Mouse (Mus musculus) stomach, embryonic 14.5 days (tissue): ENCODE data around the gene Btbd2. TPM values are rescaled to one million over a fixed set of nuclear protein-coding genes. Genes with fewer than 3 reads are reported as not detected.

Experiments
- ATAC-seq: fragments of 200-750 bp; cut with Nextera tagmentation; 2 replicates; pipeline ENCODE4 v1.8.0; 2017; ENCODE audit warnings: low read depth, moderate TSS enrichment; ENCODE audit not compliant: insufficient number of reproducible peaks, insufficient read depth, low FRiP score
- H3K27ac ChIP-seq: fragments of 300-500 bp; sonication (generic); 2 replicates; pipeline ENCODE4 v1.5.1; 2014; ENCODE audit warnings: mild to moderate bottlenecking, low read length, moderate library complexity, mixed read lengths
- H3K27me3 ChIP-seq: fragments of 300-500 bp; sonication (generic); 2 replicates; pipeline ENCODE4 v1.6.1; 2014; ENCODE audit warnings: low read length, control low read depth, mixed read lengths; ENCODE audit not compliant: control insufficient read depth, insufficient read depth
- H3K36me3 ChIP-seq: fragments of 300-500 bp; sonication (generic); 2 replicates; pipeline ENCODE4 v1.6.1; 2014; ENCODE audit warnings: mild to moderate bottlenecking, control low read depth, low read length, moderate library complexity, mixed read lengths; ENCODE audit not compliant: control insufficient read depth, insufficient read depth
- H3K4me1 ChIP-seq: fragments of 300-500 bp; sonication (generic); 2 replicates; pipeline ENCODE4 v1.6.1; 2014; ENCODE audit warnings: low read length, control low read depth, mixed read lengths; ENCODE audit not compliant: control insufficient read depth, insufficient read depth
- H3K4me2 ChIP-seq: fragments of 300-500 bp; sonication (generic); replicated peaks from 2 replicates; pipeline ENCODE4 v1.6.1; 2014; ENCODE audit warnings: low read depth, low read length, control low read depth
- H3K4me3 ChIP-seq: fragments of 300-500 bp; sonication (generic); 2 replicates; pipeline ENCODE4 v1.5.1; 2014; ENCODE audit warnings: low read depth, low read length, control low read depth
- H3K9ac ChIP-seq: fragments of 300-500 bp; sonication (generic); replicated peaks from 2 replicates; pipeline ENCODE4 v1.6.1; 2014; ENCODE audit warnings: low read depth, mild to moderate bottlenecking, control low read depth, low read length, moderate library complexity, mixed read lengths
- H3K9me3 ChIP-seq: fragments of 300-500 bp; sonication (generic); 2 replicates; pipeline ENCODE4 v1.6.1; 2016; ENCODE audit warnings: low read depth, low read length, control low read depth; ENCODE audit not compliant: control insufficient read depth
- WGBS: fragments of 180-500 bp; shearing (Covaris S2); extraction: QIAGEN DNeasy Blood & Tissue Kit; methylation state at CpG from one replicate; pipeline ENCODE4 v1.1.7; 2014; 5-methylcytosine and 5-hydroxymethylcytosine counted together
- polyA plus RNA-seq: library from polyadenylated mRNA; unstranded; fragments of >200 nt; fragmentation: Nextera tagmentation; extraction: Ambion mirVana; gene quantifications from 2 replicates; pipeline ENCODE4 v1.2.1, GENCODE M21; 2014

The Btbd2 gene
- polyA plus RNA-seq, 1 experiment from 2014 or later: 46.3 TPM

- Histone ChIP-seq H3K27ac (peak overlapping the region; percentile 88), H3K4me3 (peak overlapping the region; percentile 86), H3K27me3 (no peaks in the 10 kb centered on the region), H3K9ac (peak overlapping the region; percentile 90), H3K4me2 (peak overlapping the region; percentile 86), H3K4me1 (peaks cover 24% of the 10 kb centered on the region), H3K9me3 (no peaks in the 10 kb centered on the region), H3K36me3 (no peaks in the 10 kb centered on the region; the same call in 1 of the 2 replicates)
- no peak for ATAC-seq
- WGBS: 10% methylated on average over 15 of the region's 15 CpGs
Measured at GRCm38 (mm10) chr10:80623457-80624191, 33.2 kb downstream of the Btbd2 start.

- H3K27me3 ChIP-seq: no peaks in the 10 kb centered on the region
- ATAC-seq: 0 out of 2 replicates have a peak, but pooled peaks have one; percentile 2
- peak within 1 kb of the TSS; percentile 86 for H3K4me3 ChIP-seq
- peaks cover 20% of the 10 kb centered on the region for H3K4me1 ChIP-seq
- peak within 1 kb of the TSS; percentile 95 for H3K27ac ChIP-seq
- H3K4me2 ChIP-seq: peak within 1 kb of the TSS; percentile 86
- H3K36me3 ChIP-seq: no peaks in the 10 kb centered on the region; the same call in 1 of the 2 replicates
- under 1% methylated on average over 74 of the region's 85 CpGs for WGBS
- H3K9ac ChIP-seq: peak within 1 kb of the TSS; percentile 90
- H3K9me3 ChIP-seq: no peaks in the 10 kb centered on the region
Measured at GRCm38 (mm10) chr10:80622661-80623456, 34.0 kb downstream of the Btbd2 start, which contains the start of gene Csnk1g2. TSS of gene Csnk1g2 (plus strand) at chr10:80622838.

- under 1% methylated on average over 64 of the region's 64 CpGs for WGBS
- ATAC-seq: peak; percentile 96
- Histone ChIP-seq H3K9me3 (no peaks in the 10 kb centered on the region), H3K4me1 (peaks cover 13% of the 10 kb centered on the region), H3K27ac (peak overlapping the region; percentile 95), H3K36me3 (no peaks in the 10 kb centered on the region; the same call in 1 of the 2 replicates), H3K9ac (peak overlapping the region; percentile 33), H3K4me2 (peak overlapping the region; percentile 86), H3K4me3 (peak overlapping the region; percentile 86), H3K27me3 (no peaks in the 10 kb centered on the region)
Measured at GRCm38 (mm10) chr10:80621940-80622660, 34.8 kb downstream of the Btbd2 start.

GRCm38 (mm10) chr10:80621690-80621939 is 35.3 kb downstream of the Btbd2 start:
- Histone ChIP-seq H3K9ac (peak overlapping the region; percentile 33), H3K9me3 (no peaks in the 10 kb centered on the region), H3K4me2 (peak overlapping the region; percentile 62), H3K27ac (peak overlapping the region; percentile 95), H3K27me3 (no peaks in the 10 kb centered on the region), H3K4me1 (peaks cover 13% of the 10 kb centered on the region), H3K4me3 (peak overlapping the region; percentile 86), H3K36me3 (no peaks in the 10 kb centered on the region; the same call in 1 of the 2 replicates)
- under 1% methylated on average over 9 of the region's 9 CpGs for WGBS
- ATAC-seq: no peak

GRCm38 (mm10) chr10:80620796-80621689 is 35.8 kb downstream of the Btbd2 start:
- H3K27me3 ChIP-seq: no peaks in the 10 kb centered on the region
- H3K4me2 ChIP-seq: peak overlapping the region; percentile 62
- 52% methylated on average over 16 of the region's 16 CpGs for WGBS
- H3K27ac ChIP-seq: peak overlapping the region; percentile 95
- peak overlapping the region; percentile 86 for H3K4me3 ChIP-seq
- ATAC-seq: no peak
- H3K36me3 ChIP-seq: no peaks in the 10 kb centered on the region; the same call in 1 of the 2 replicates
- H3K9me3 ChIP-seq: no peaks in the 10 kb centered on the region
- H3K4me1 ChIP-seq: peaks cover 13% of the 10 kb centered on the region
- peak overlapping the region; percentile 33; the same call in 1 of the 2 replicates for H3K9ac ChIP-seq

- Histone ChIP-seq H3K27me3 (no peaks in the 10 kb centered on the region), H3K36me3 (peaks cover 6% of the 10 kb centered on the region), H3K9me3 (no peaks in the 10 kb centered on the region), H3K4me1 (peaks cover 13% of the 10 kb centered on the region), H3K4me2 (no peak overlapping the region), H3K9ac (no peak overlapping the region), H3K27ac (no peak overlapping the region), H3K4me3 (no peak overlapping the region)
- no peak for ATAC-seq
- WGBS: 85% methylated on average over 9 of the region's 9 CpGs
Measured at GRCm38 (mm10) chr10:80620365-80620764, 36.5 kb downstream of the Btbd2 start.

GRCm38 (mm10) chr10:80619465-80620244 is 37.2 kb downstream of the Btbd2 start:
- 26% methylated on average over 8 of the region's 8 CpGs for WGBS
- Histone ChIP-seq H3K4me2 (no peak overlapping the region), H3K4me1 (peaks cover 13% of the 10 kb centered on the region), H3K9me3 (no peaks in the 10 kb centered on the region), H3K27ac (no peak overlapping the region), H3K4me3 (no peak overlapping the region), H3K27me3 (no peaks in the 10 kb centered on the region), H3K36me3 (peaks cover 12% of the 10 kb centered on the region), H3K9ac (no peak overlapping the region)
- no peak for ATAC-seq
